Mouse (Mus musculus) spleen, postnatal 10 days (tissue): ENCODE measurements at regions not wholly inside any gene's neighbourhood (a gene's known extent, or its start where the extent isn't known, plus 50 kb on each side); places are given as distances from the start of the nearest gene placed in this dataset.

Experiments used
- DNase-seq, 2 experiments: peaks; one replicate each; pipeline ENCODE4 v3.0.0; 2021 to 2022; ENCODE audit warnings: low spot score in 2 of 2

GRCm38 (mm10) chr4:8374061-8374460, 135.2 kb upstream of the Car8 start:
- no peak for DNase-seq

- no peak for DNase-seq
Observed at GRCm38 (mm10) chr4:8372069-8372468, 133.2 kb upstream of the Car8 start.

- no peak for DNase-seq
Observed at GRCm38 (mm10) chr4:8370786-8371185, 131.9 kb upstream of the Car8 start.

GRCm38 (mm10) chr4:8367487-8368276, 128.8 kb upstream of the Car8 start:
- peak in 1 of 2 experiments; percentile 16 for DNase-seq

GRCm38 (mm10) chr4:8366978-8367377, 128.1 kb upstream of the Car8 start:
- DNase-seq = no peak

- no peak for DNase-seq
Observed at GRCm38 (mm10) chr4:8362409-8362808, 123.6 kb upstream of the Car8 start.

GRCm38 (mm10) chr4:8361931-8362330, 123.1 kb upstream of the Car8 start:
- no peak for DNase-seq

- DNase-seq = no peak
Observed at GRCm38 (mm10) chr4:8361305-8361704, 122.5 kb upstream of the Car8 start.

GRCm38 (mm10) chr4:8357443-8357842, 118.6 kb upstream of the Car8 start:
- DNase-seq = no peak

GRCm38 (mm10) chr4:8341928-8342327, 103.1 kb upstream of the Car8 start:
- DNase-seq = no peak

GRCm38 (mm10) chr4:8309241-8309987, 70.6 kb upstream of the Car8 start:
- DNase-seq = no peak

GRCm38 (mm10) chr4:8292563-8292962, 53.7 kb upstream of the Car8 start:
- DNase-seq = no peak

- no peak for DNase-seq
Observed at GRCm38 (mm10) chr4:8291528-8292492, 53.0 kb upstream of the Car8 start.

- DNase-seq = no peak
Observed at GRCm38 (mm10) chr4:8289901-8290300, 51.1 kb upstream of the Car8 start.
